Mouse (Mus musculus) monocyte, adult 5-6 weeks (primary cell): ENCODE results near the gene Cx3cr1. TPM values are rescaled to one million over a fixed set of nuclear protein-coding genes. Genes with fewer than 3 reads are reported as not detected.

Experiments used
- ATAC-seq: fragments of 153-309, 156-312 bp; replicated peaks from 2 replicates; pipeline ENCODE4 v1.8.0; 2017; ENCODE audit warnings: mild to moderate bottlenecking; ENCODE audit not compliant: low TSS enrichment, insufficient number of reproducible peaks, severe bottlenecking, poor library complexity, low FRiP score
- total RNA-seq: library from RNA; stranded (forward); fragments of 200-1000, 200-491, 200-594 nt; gene quantifications from 3 replicates; pipeline ENCODE4 v1.2.3, GENCODE M21; 2017

The Cx3cr1 gene
- total RNA-seq, 1 experiment from 2014 or later: 263 TPM

DNA sequence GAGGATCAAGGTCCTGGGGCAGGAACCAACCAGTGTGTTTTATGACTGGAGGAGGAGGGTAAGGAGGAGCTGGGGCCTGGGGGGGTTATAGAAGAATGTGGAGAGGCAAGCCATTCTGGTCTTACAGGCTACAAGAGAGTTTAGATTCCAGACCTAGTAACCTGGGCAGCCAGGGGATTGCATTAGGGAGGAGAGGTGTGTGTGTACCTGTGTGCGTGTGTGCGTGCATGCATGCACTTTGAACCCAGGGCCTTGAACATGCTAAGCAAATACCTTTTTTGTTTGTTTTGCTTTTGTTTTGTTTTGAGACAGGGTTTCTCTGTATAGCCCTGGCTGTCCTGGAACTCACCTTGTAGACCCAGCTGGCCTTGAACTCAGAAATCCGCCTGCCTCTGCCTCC lies 59.8 kb downstream of the Cx3cr1 start:
- no peak for ATAC-seq

DNA sequence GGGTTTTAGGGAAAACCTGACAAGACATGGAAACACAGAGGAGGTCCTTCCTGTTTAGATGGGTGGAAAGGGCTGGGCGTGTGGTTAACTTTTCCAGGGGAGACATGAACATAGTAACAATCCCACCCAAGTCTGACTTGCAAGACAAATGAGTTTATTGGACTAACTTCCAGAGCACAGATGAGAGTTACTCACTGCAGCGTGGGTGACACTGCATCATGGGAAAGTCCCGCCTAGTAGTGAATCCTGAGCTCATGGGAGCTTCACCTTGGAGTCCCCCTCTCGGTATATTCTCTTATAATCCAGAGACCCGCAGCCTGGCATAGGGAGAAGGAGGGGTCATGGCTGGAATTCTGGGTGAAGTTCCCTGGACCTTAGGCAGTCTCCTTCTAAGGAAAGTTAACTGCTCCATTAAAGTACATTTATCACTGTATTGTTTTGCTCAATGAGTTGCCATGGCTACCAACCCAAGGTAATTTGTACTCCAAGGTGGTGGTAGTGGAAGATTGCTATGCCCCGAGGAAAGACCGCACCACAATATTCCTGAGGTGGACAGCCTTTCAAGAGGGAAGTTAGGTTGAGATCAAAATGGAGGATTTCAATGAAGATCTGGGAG lies 60.3 kb downstream of the Cx3cr1 start:
- no peak for ATAC-seq

DNA sequence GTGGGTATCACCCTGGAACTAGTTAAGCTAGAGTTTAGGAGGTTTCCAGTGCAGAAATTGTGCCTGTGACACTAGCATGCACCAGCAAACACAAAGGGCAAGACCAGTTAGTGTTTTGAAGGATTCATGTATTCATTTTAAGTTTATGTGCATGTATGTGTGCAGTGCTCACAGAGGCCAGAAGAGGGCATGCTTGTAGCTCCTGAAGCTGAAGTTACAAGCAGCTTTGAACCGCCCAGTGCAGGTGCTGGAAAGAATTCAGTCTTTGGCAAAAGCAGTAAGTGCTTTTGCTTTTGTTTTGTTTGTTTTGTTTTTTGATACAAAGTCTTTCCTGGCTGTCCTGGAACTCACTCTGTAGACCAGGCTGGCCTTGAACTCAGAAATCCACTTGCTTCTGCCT lies 61.8 kb downstream of the Cx3cr1 start:
- ATAC-seq: no peak

DNA sequence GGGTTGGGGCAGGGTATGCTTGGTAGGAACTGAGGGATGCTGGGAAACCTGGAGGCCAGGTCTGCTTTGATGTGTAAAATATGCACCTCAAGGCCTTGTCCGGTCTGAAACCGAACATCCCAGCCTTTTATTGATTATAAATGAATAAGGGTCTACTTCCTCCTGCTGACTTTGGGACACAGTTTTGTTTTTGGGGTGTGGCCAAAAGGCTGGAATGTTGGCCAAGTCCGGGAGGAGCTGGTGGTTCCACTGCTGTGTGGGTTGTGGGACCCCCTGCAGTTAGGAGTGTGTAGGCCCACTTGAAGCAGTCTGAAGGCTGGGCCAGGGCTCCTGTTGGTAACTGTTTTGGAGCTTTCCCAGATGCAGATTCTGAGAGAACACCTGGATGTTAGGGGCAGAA lies 63.7 kb downstream of the Cx3cr1 start:
- no peak for ATAC-seq

DNA sequence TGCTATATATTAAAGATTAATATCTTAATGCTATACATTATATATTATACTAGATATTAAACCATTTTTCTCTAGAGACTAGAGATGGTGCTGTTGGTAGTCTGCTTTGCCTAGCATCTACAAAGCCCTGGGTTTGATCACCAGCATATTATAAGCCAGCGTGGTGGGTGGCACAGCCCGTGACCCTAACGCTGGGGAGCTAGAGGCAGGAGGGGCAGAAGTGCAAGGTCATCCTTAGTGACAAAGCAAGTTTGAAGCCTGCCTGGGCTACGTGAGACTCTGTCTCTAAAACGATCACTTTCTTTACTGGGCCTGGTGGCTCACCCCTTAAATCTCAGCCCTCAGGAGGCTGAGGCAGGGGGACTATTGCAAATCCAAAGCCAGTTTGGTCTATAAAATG lies 66.8 kb downstream of the Cx3cr1 start:
- no peak for ATAC-seq

DNA sequence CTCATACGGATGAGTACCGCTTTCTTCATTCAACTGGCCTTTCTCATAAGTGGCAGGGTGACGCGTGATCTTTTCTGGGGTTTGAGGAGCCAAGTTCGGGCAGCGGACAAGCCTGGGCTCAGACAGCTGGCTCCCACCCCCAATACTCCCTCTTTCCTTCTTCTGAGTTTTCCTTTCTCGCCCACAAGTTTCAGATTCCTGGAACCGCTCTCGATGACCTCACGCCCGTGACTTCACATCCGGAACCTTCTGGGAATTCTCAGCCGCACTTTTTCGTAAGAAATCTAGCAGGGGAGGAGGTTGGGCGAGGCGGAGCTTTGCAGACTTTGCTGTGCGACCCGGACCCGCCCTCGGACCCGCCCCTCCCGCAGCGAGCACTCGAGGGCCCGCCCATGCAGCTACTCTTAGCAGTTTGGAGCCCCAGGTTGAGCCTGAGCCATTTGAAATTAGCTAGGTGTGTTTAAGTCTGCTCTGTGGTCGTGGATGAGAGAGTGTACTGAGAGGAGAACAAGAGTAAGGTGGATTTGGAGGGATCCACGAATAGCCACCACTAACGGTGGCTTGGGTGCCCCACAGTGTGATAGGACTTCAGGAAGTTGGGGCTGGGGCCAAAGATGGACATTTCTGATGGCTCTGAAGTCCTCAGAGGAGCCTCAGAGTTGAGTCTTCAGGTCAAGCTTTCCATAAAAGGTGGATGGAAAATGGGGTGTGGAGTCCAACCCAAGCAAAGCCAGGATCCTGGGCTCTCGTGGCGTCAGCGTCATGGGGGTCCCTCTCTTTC lies 67.5 kb downstream of the Cx3cr1 start:
- ATAC-seq: peak; percentile 83

DNA sequence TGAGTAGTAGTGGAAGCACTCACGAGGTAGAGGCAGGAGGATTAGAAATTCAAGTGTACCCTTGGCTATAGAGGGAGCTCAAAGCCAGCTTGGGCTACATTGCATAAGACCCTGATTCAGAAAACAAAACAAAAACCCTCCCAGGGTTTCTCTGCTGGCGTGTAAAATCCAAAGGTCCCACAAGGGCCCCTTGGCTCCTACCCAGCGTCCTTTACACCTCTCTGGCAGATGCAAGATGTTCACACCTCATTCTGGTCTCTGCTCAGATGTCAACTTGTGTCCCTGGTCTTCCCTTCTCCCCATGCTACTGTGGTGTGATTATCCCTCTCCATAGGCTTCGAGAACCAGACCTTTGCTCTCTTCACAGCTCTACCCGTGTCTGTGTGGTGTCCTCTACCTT lies 68.9 kb downstream of the Cx3cr1 start:
- ATAC-seq: no peak

DNA sequence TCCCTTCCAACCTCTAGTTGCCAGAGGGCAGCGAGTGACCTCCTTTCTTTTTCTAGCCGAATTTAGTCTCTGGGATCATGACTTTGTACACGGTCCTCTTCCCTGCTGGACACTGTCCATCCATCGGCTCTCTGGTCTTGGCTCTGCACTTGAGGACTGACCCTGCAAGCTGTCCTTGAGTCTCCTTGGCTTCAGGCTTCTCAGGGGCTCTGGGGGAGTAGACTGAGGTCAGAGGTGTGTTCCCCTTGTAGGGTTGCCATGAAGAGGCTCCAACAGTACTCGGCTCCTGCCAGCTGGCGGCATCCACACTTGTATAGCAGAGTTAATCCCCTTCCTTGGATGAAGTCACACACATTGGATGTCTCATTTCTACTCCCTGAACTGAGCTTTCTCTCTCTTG lies 70.0 kb downstream of the Cx3cr1 start:
- no peak for ATAC-seq

DNA sequence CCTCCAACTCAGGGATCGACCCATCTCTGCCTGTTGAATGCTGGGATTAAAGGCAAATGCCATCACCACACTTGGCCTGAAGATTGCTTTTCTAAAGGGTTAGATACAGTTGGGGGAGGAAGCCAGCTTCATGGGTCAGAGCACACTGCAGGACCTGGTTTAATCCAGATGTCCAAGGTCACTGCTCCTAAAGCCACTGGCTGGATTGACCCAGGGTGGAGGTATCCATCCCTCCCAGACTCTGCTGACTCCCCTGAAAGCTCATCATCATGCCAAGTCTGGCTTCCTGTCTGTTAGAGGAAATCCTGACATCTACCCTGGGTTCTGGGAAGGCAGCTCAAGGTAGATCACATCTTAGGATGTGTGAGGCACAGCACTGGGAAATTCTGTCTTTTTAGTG lies 70.9 kb downstream of the Cx3cr1 start:
- ATAC-seq: no peak

DNA sequence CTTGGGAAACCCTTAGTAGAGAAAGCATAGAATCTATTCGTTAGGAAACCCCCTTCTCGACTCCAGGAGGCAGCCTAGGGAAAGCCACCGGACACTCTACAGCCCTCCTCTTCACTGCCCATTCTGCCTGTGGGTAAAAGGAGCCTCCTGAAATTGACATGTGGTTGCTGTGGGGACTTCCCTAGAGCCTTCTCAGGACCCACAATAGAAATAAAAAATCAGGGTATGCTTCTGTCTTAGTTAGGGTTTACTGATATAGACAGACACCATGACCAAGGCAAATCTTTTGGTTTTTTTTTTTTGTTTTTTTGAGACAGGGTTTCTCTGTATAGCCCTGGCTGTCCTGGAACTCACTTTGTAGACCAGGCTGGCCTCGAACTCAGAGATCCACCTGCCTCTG lies 73.6 kb downstream of the Cx3cr1 start:
- ATAC-seq: no peak

DNA sequence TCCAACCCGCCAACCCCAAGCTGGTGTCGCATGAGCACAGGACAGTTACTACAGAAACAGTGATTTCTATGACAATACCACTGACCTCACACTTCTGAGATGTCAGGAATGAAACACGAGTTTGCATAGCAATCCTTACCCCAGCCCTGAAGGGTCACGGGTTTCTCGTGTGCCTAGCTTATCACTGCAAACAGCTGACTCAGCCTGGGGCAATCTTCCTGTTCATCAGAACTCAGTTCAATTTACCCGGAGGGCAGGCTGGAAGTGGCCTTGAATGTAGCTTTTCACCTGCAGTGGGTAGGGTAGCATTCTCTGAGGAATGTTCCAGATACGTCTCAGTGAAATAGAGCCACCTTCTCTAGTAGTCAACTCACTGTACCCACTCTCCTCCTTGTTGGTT lies 75.5 kb downstream of the Cx3cr1 start:
- ATAC-seq: no peak

DNA sequence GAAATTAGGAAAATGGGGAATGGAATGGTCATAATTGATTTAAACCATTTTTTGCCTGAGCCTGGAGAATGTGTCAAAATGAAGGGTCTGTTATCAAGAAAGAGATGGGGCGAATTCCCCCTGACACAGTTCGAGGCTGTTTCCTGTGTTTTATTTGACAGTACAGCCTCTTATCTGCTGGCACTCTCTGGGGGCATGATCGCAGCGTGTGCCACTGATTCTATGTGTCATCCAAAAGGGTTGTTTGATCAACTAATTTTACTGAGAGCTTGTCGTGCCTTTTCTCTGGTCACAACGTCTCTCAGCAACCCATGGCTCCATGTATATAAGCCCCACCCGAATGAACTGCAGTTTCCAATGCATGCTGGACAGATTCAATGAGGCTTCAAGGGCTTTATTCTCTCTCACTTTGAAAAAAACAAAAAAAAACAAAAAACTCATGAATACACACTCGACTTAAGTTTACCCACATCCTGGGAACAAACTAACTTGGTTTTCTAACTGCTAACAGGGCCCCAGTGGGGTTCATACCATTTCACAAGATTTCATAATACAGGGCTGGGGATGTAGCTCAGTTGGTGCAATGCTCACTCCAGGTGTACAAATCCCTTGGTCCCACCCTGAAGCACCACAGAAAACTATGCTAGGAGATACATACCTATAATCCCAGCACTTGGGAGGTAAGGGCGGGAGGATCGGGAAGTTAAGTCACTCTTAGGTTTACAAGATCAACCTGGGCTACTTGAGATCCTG lies 76.4 kb downstream of the Cx3cr1 start:
- no peak for ATAC-seq

DNA sequence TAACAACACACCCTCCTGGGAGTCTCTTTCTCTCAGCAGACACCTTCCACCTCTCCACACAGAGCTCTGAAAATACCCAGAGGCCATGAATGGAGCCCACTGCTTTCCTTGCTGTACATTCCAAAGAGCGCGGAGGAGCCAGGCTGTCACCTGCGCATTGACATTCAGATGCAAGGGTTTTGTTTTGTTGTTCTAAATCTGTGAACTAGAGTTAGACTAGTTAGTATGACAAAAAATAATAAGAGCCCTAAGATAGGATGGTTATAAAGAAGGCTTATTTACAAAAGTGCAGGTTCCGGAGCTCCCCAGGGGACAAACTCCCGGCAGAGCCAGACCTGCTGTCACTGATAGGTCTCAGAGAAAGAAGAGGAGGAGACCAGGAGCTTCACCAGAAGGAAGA lies 78.4 kb downstream of the Cx3cr1 start:
- ATAC-seq: no peak

DNA sequence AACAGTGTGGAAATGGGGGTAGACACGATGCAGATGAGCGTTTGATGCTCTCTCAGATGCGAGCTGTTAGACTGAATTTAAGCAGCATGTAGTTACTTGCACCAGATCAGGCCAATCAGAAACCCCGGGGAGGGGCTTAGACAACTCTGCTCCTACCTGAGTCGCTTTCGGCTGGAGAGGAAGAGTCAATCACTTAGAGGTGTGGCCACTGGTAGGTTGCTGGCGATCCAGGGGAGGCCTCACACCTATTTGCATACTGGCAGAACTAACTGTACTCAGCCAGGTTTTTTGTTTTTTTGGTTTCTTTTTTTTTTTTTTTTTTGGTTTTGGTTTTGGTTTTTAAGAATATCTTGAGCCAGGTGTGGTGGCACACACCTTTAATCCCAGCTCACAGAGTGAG lies 81.4 kb downstream of the Cx3cr1 start:
- ATAC-seq: no peak

DNA sequence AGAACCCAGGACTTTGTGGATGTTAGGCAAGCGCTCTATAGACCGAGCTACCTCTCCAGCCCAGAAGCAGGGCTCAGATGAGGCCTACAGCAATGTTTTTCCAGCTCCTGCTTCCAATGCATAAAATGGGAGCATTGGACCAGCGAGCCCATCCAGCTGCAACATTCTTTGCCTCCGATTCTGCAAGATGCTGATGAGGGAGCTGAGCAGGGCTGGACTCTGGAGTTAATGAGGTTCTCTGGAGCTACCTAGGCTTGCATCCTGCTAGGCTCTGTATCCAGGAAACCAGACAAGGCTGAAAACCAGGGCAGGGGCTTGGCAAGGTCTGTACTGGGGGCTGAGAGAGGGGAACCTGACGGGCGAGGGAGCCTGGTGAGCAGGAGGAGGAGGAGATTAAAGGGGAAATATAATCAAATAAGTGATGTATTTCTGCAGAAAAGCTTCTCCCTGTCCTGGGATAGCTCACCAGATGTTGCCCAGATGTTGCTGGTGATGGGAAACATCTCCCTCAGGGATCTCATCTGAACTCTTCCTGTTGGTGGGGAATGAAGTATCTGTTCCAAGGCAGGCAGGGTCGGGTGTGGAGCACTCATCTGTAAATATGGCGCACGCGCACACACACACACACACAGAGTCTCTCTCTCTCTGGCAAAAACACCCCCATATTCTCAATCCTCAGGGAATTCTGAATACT lies 83.7 kb downstream of the Cx3cr1 start:
- no peak for ATAC-seq

DNA sequence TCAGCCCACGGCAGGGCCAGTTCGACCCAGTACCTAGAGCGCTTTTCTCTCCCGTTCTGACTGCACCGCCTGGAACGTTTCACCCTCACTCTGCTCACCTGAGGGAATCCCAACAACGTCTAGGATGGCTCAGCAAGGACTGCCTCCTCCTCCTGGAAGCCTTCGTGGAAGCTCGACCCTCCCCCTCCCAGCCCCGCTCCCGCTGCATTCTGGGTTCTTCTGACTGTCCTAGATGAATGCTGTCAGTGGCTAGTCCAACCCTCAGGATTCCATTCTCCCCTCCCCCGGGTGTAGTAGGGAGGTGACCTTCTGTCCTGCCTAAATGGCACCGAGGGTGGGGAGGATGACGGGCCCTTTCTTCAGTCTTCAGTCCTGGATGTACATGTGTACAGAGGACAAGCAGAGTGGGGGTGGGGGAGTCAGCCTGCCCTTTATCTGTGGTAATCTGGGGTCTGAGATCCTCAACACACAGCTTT lies 85.1 kb downstream of the Cx3cr1 start, which contains the start of gene Csrnp1:
Csrnp1 (minus strand) TSS at position 123 of the 476 bp plus-strand sequence.
- no peak for ATAC-seq

DNA sequence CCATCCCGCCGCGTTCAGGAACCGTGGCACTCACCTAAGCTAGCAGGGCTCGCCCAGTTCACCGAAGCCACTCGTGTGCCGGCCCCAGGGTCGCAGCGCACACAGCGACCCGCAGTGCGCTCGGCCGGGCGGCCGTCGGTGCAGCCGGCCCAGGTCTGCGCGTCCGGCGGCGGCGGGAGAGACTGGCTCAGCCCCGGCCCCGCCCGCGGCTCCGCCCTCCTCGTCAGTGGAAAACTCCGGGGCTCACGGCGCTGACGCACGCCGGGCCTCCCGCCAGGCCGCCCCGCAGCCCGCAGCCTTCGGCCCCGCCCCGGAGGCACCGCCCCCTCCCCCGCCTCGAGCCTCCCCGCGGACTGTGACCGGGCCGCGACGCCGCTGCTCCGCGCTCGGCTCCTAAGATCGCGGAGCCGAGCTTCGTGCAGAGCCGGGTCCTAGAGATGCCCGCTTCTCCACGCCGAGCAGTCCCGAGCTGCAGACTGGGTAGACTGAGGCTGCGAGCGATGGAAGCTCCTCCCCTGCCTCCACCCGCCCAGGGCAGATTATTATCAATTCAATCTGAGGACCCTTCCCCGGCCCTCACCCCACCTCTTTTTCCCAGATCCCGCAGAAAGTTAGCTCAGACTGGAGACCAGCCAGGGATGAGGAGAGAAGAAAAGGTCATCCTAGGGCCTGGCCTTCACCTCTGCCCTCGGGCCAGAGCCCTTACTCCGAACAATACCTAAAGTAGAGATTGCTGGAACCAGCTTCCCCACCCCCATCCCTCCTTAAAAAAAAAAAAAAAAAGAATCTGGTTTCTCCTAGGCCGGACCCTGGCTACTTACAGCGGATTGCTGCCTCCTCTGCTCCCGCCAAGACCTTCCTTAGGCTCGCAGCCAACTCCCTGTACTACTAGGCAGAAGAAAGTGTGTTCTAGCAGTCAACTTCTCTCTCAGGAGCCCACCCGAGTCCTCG lies 85.8 kb downstream of the Cx3cr1 start:
- peak; percentile 23; the same call in 1 of the 2 replicates for ATAC-seq

DNA sequence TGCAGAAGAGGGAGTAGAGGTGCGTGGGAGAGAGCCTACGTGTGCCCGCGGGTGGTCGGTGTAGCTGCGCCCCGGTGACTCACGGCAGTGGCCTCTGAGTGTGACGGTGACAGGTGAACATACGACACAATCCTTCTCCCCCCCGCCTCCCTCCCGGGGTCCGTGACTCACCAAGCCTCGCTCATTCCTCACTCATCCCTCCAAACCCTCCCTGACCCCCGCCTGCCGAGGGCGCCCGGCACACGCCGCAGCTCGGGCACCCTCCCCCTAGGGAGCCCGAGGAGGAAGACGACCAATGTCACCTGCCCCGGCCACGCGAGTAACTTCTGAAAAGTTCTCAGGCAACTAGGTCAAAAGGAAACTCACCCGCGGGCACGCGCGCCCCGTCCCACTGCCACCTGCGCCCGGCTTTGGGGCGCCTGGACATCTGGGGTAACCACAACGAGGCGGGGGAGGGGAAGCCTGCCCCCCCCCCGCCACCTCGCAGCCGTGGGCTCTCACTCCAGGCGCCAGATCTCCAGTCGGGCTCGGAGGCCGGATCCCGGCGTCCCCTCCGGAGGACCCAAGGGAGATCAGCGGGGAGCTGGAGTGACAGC lies 86.6 kb downstream of the Cx3cr1 start:
- ATAC-seq: peak; percentile 7; the same call in 1 of the 2 replicates
